Mouse (Mus musculus): ENCODE results near the gene Lrrc3. TPM values are rescaled to one million over a fixed set of nuclear protein-coding genes. Genes with fewer than 3 reads are reported as not detected.

The Lrrc3 gene
- polyA plus RNA-seq (2017; shearing (Covaris generic)): not detected

DNA sequence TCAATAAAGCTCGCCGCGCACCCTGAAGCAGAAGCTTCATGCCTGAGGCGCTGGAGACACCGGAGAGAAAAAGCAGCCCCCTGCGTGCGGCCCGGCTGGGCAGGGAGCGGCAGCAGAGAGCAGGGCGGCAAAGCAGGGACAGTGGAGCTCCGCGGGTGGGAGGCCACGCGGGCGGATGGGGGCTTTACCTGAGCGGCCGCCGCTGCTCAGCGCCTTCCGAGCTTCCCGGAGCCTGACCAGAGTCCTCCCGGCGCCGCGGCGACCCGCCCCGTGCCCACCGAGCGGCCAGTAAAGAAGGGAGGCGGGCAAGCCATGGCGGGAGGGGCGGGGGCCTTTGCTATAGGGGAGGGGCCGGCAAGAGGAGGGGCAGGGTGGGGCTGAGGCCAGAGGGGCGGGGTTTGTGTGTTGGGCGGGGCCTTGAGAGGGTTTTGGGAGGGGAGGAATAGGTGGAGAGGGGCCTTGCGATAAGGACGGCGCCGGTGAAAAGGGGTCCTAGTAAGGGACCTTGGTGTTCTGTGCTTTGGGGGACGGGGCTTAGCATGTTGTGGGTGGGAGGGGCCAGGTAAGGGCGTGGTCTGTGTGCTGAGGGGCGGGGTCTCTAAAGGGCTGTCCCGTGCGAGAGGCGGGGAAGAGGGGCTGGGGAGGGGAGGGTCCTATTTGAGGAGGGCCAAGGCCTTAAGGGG, at the start of gene Lrrc3:
Gene Lrrc3 (minus strand): TSS at position 326 of the 683 bp plus-strand sequence.

GRCm38 (mm10) chr10:77861675-77862074, 40.7 kb downstream of the Lrrc3 start, which contains the start of gene Gm3285:
TSS of gene Gm3285 (plus strand) at chr10:77861975.

GRCm38 (mm10) chr10:77852559-77852958, 49.8 kb downstream of the Lrrc3 start, which contains the start of gene Gm10318:
TSS of gene Gm10318 (plus strand) at chr10:77852859.

Other genes with a start within 250 kb of the Lrrc3 start
- gene Tspear, start 216.0 kb downstream of the Lrrc3 start, polyA plus RNA-seq (2017; shearing (Covaris generic)): 0.70 TPM
- not detected for gene Gm19402, start 211.8 kb downstream of the Lrrc3 start, polyA plus RNA-seq (2017; shearing (Covaris generic))
- gene Gm9508, start 205.3 kb downstream of the Lrrc3 start, polyA plus RNA-seq (2017; shearing (Covaris generic)): not detected
- not detected for gene Gm10272, start 195.9 kb downstream of the Lrrc3 start, polyA plus RNA-seq (2017; shearing (Covaris generic))
- gene Gm10024, start 191.1 kb downstream of the Lrrc3 start, polyA plus RNA-seq (2017; shearing (Covaris generic)): not detected
- gene Gm10142, start 186.7 kb downstream of the Lrrc3 start, polyA plus RNA-seq (2017; shearing (Covaris generic)): not detected
- not detected for gene Krtap12-1, start 181.9 kb downstream of the Lrrc3 start, polyA plus RNA-seq (2017; shearing (Covaris generic))
- gene Gm10100, start 176.1 kb downstream of the Lrrc3 start, polyA plus RNA-seq (2017; shearing (Covaris generic)): not detected
- not detected for gene Gm18596, start 159.9 kb downstream of the Lrrc3 start, polyA plus RNA-seq (2017; shearing (Covaris generic))
- not detected for gene Gm9736, start 151.2 kb downstream of the Lrrc3 start, polyA plus RNA-seq (2017; shearing (Covaris generic))
- not detected for gene Gm3233, start 142.9 kb downstream of the Lrrc3 start, polyA plus RNA-seq (2017; shearing (Covaris generic))
- gene Gm3238, start 131.2 kb downstream of the Lrrc3 start, polyA plus RNA-seq (2017; shearing (Covaris generic)): not detected
- not detected for gene Gm7138, start 125.6 kb downstream of the Lrrc3 start, polyA plus RNA-seq (2017; shearing (Covaris generic))
- not detected for gene Gm3250, start 120.0 kb downstream of the Lrrc3 start, polyA plus RNA-seq (2017; shearing (Covaris generic))
- gene Gm7137, start 114.3 kb downstream of the Lrrc3 start, polyA plus RNA-seq (2017; shearing (Covaris generic)): not detected
- not detected for gene Gm9639, start 107.5 kb downstream of the Lrrc3 start, polyA plus RNA-seq (2017; shearing (Covaris generic))
- not detected for gene Gm19668, start 103.4 kb downstream of the Lrrc3 start, polyA plus RNA-seq (2017; shearing (Covaris generic))
- gene Gm9507, start 90.7 kb downstream of the Lrrc3 start, polyA plus RNA-seq (2017; shearing (Covaris generic)): not detected
- not detected for gene Gm2696, start 87.9 kb downstream of the Lrrc3 start, polyA plus RNA-seq (2017; shearing (Covaris generic))
- gene Krtap10-4, start 75.4 kb downstream of the Lrrc3 start, polyA plus RNA-seq (2017; shearing (Covaris generic)): not detected
- not detected for gene Krtap10-10, start 66.6 kb downstream of the Lrrc3 start, polyA plus RNA-seq (2017; shearing (Covaris generic))
- gene Gm36176, start 55.7 kb downstream of the Lrrc3 start, polyA plus RNA-seq (2017; shearing (Covaris generic)): not detected
- not detected for gene Gm10318, start 49.7 kb downstream of the Lrrc3 start, polyA plus RNA-seq (2017; shearing (Covaris generic))
- not detected for gene Gm3285, start 40.6 kb downstream of the Lrrc3 start, polyA plus RNA-seq (2017; shearing (Covaris generic))
- 0.74 TPM for gene Trpm2, start 68.0 kb upstream of the Lrrc3 start, polyA plus RNA-seq (2017; shearing (Covaris generic))
- gene 1810043G02Rik, start 76.0 kb upstream of the Lrrc3 start, polyA plus RNA-seq (2017; shearing (Covaris generic)): 7.1 TPM
- gene Pfkl, start 107.5 kb upstream of the Lrrc3 start, polyA plus RNA-seq (2017; shearing (Covaris generic)): 125 TPM
- not detected for gene Dnmt3l, start 139.4 kb upstream of the Lrrc3 start, polyA plus RNA-seq (2017; shearing (Covaris generic))
- gene Aire, start 141.1 kb upstream of the Lrrc3 start, polyA plus RNA-seq (2017; shearing (Covaris generic)): 0.32 TPM
- 12.5 TPM for gene Icosl, start 166.8 kb upstream of the Lrrc3 start, polyA plus RNA-seq (2017; shearing (Covaris generic))

Data from effector memory CD4-positive, alpha-beta T cell, adult 5 months (primary cell).